Mouse (Mus musculus): ENCODE results near the gene Spats2l. TPM values are rescaled to one million over a fixed set of nuclear protein-coding genes. Genes with fewer than 3 reads are reported as not detected.

Spats2l gene
- polyA plus RNA-seq, 1 experiment = not detected

DNA sequence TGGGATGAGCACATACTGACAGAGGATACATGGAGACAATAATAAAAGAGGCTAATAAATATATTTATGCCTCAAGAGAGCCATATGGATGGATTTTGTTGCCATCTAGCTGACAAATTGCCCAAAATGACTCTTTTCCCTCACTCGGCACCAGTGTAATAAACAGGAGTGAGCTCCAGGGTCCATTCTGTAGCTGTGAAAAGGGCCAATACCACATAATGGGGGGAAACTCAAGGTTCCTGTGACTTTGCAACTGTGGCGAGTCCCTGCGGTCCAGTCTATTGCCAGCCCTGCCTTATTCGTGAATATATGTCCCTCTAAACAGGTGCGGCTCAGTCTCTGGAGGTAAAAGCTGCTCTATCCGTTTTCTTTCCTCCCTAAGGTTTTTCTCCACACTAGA lies 137.6 kb downstream of the Spats2l start:
- no peak overlapping the region for H3K4me3 ChIP-seq (ENCODE audit: insufficient read depth, low read length)
- no peak for TF ChIP-seq CTCF (IDR thresholded peaks at IDR 0.05; ENCODE audit: low read depth, low read length)
- no peak for TF ChIP-seq POLR2A (IDR thresholded peaks at IDR 0.05; ENCODE audit: borderline replicate concordance, low read depth, low read length)
- no peak overlapping the region for H3K27ac ChIP-seq (ENCODE audit: insufficient read depth, low read depth, low read length)
- no peaks in the 10 kb centered on the region for H3K4me1 ChIP-seq (ENCODE audit: control insufficient read depth, insufficient read depth, low read length)

DNA sequence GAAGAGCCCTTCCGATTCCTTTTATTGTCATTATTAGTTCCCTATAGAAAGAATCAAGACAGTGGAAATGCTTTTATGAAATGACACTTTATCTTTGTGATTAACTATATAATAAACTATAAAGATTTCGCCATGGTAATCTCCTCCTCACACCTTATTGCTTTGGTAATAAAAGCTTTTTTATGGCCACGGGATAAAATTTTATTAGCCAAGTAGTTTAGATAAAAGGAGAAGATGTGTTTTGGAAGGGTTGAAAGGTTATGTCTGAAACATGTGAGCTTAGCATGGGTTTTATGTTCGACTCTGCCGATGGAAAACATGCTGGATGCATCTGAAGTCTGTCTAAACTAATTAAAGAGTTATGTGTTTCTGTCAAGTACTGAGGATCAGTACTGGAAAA lies 143.4 kb downstream of the Spats2l start:
- no peak for TF ChIP-seq CTCF (IDR thresholded peaks at IDR 0.05; ENCODE audit: low read depth, low read length)
- no peak for TF ChIP-seq POLR2A (IDR thresholded peaks at IDR 0.05; ENCODE audit: borderline replicate concordance, low read depth, low read length)
- H3K4me3 ChIP-seq (ENCODE audit: insufficient read depth, low read length) = no peak overlapping the region
- H3K27ac ChIP-seq (ENCODE audit: insufficient read depth, low read depth, low read length) = no peak overlapping the region
- no peaks in the 10 kb centered on the region for H3K4me1 ChIP-seq (ENCODE audit: control insufficient read depth, insufficient read depth, low read length)

DNA sequence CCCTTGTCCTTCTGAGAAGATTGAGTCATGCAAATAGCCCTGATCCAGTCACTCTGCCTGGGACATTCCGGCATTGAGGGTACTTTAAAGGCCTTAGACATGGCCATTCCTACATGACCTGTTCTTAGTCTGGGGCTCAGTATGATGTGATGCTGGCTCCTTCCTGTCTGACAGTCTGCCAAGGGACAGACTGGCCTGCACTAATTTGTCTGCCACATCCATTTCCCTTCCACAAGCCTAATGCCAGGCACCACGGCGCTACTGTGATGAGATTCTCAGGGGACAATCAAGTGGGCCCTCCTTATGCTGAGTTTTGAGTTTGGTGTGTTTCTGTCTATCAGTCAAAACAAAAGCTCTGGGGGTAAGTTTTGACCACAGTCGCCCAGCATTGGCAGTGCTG lies 144.6 kb downstream of the Spats2l start:
- Histone ChIP-seq H3K4me1 (ENCODE audit: control insufficient read depth, insufficient read depth, low read length) (no peaks in the 10 kb centered on the region), H3K4me3 (ENCODE audit: insufficient read depth, low read length) (no peak overlapping the region), H3K27ac (ENCODE audit: insufficient read depth, low read depth, low read length) (no peak overlapping the region)
- TF ChIP-seq CTCF (IDR thresholded peaks at IDR 0.05; ENCODE audit: low read depth, low read length) (no peak), POLR2A (IDR thresholded peaks at IDR 0.05; ENCODE audit: borderline replicate concordance, low read depth, low read length) (no peak)

DNA sequence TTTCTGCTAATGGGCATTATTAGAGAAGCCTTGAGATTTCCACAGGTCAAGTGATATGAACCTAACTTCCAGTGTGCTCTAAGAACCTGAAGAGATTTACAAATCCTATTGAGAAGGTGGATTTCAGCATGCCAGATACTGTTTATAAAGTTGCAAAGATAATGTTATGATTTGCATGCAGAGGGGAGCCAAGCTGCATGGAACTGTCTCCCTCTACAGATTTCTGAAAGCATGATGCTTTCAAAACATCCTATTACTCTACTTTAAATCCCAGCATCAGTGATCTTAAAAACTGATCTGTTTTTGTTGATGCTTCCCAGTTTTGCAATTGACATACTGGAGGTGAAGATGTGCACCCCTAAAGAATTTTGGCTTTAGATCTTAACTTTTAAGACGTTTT lies 160.3 kb downstream of the Spats2l start:
- H3K4me1 ChIP-seq (ENCODE audit: control insufficient read depth, insufficient read depth, low read length) = no peaks in the 10 kb centered on the region
- TF ChIP-seq POLR2A (IDR thresholded peaks at IDR 0.05; ENCODE audit: borderline replicate concordance, low read depth, low read length) (no peak), CTCF (IDR thresholded peaks at IDR 0.05; ENCODE audit: low read depth, low read length) (no peak)
- H3K4me3 ChIP-seq (ENCODE audit: insufficient read depth, low read length) = no peak overlapping the region
- no peak overlapping the region for H3K27ac ChIP-seq (ENCODE audit: insufficient read depth, low read depth, low read length)

DNA sequence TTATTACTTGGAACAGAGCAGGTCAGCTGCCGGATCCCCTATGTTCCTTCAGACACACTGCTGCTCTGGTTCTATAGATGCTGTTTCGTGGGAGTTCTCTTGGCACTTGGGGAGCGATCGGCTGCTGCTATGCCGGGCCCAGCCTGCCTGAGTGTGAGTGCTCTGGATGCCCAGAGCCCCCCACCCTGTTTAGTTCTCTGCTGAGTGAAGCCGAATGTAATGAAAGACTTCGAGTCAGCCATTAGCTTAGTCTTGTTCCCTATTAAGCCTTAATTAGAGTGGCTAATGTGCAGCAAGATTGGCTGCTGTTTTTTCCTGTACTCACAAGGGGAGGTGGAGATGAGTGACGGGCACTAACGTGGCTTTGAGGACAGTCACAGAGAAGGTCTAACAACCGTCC lies 166.7 kb downstream of the Spats2l start:
- no peak for TF ChIP-seq POLR2A (IDR thresholded peaks at IDR 0.05; ENCODE audit: borderline replicate concordance, low read depth, low read length)
- TF ChIP-seq CTCF (IDR thresholded peaks at IDR 0.05; ENCODE audit: low read depth, low read length) = no peak
- no peak overlapping the region for H3K27ac ChIP-seq (ENCODE audit: insufficient read depth, low read depth, low read length)
- no peaks in the 10 kb centered on the region for H3K4me1 ChIP-seq (ENCODE audit: control insufficient read depth, insufficient read depth, low read length)
- no peak overlapping the region for H3K4me3 ChIP-seq (ENCODE audit: insufficient read depth, low read length)

DNA sequence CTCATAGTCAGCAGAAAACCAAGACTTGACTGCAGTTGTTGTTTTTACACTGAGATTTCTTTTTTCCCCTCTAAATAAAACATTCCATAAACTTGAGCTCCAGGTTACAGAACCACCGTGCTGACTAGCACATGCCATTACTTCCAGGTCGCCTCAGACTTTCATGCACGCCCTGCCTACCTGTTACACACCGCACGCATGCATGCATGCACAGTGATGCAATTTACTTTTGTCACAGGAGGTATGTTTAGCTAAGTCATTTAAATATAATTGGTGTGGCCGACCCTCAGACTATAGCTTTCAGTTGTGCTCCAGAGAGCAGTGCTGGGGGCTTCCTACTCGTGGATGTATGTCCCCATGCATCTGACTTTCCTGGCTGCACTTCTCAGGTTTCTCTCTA lies 167.1 kb downstream of the Spats2l start:
- TF ChIP-seq CTCF (IDR thresholded peaks at IDR 0.05; ENCODE audit: low read depth, low read length) = no peak
- no peak for TF ChIP-seq POLR2A (IDR thresholded peaks at IDR 0.05; ENCODE audit: borderline replicate concordance, low read depth, low read length)
- Histone ChIP-seq H3K4me3 (ENCODE audit: insufficient read depth, low read length) (no peak overlapping the region), H3K27ac (ENCODE audit: insufficient read depth, low read depth, low read length) (no peak overlapping the region), H3K4me1 (ENCODE audit: control insufficient read depth, insufficient read depth, low read length) (no peaks in the 10 kb centered on the region)

DNA sequence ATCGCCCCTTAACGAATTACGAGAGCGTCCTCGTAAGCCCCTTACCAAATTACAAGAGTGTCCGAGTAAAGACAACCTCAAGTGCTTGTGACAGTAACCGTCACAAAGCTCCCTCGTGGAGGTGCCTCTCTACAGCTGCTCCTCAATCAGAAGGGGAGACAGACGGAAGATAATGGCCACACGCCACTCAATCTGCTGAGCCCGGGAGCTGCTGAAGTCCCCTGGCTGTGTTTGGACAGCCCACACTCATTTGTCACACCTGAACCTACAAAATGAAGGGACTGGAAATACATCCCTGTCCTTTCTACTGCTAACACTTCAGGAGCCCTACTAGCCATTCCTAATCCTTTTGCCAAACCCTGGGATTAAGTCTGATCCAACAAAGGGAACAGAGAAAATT lies 167.8 kb downstream of the Spats2l start:
- Histone ChIP-seq H3K4me1 (ENCODE audit: control insufficient read depth, insufficient read depth, low read length) (no peaks in the 10 kb centered on the region), H3K27ac (ENCODE audit: insufficient read depth, low read depth, low read length) (no peak overlapping the region), H3K4me3 (ENCODE audit: insufficient read depth, low read length) (no peak overlapping the region)
- TF ChIP-seq POLR2A (IDR thresholded peaks at IDR 0.05; ENCODE audit: borderline replicate concordance, low read depth, low read length) (no peak), CTCF (IDR thresholded peaks at IDR 0.05; ENCODE audit: low read depth, low read length) (no peak)

DNA sequence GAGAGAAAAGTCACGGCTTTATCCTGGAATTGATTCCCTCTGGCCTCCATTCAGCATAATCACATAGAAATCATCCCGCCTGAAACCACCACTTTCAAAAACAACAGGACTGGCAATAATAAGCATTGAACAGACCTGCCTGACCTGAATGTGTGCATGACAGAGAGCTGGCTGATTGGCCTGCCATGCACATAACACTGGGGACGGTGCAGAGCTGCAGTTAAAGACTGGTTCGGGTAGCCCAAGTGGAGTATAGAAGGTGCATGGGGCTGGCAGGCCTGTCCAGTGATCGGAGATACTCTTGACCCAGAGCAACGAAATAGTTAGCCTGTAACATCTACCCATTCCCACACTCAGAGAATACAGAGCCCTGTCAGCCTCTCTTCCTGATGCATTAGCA lies 168.3 kb downstream of the Spats2l start:
- TF ChIP-seq CTCF (IDR thresholded peaks at IDR 0.05; ENCODE audit: low read depth, low read length) (no peak), POLR2A (IDR thresholded peaks at IDR 0.05; ENCODE audit: borderline replicate concordance, low read depth, low read length) (no peak)
- Histone ChIP-seq H3K27ac (ENCODE audit: insufficient read depth, low read depth, low read length) (no peak overlapping the region), H3K4me1 (ENCODE audit: control insufficient read depth, insufficient read depth, low read length) (no peaks in the 10 kb centered on the region), H3K4me3 (ENCODE audit: insufficient read depth, low read length) (no peak overlapping the region)

DNA sequence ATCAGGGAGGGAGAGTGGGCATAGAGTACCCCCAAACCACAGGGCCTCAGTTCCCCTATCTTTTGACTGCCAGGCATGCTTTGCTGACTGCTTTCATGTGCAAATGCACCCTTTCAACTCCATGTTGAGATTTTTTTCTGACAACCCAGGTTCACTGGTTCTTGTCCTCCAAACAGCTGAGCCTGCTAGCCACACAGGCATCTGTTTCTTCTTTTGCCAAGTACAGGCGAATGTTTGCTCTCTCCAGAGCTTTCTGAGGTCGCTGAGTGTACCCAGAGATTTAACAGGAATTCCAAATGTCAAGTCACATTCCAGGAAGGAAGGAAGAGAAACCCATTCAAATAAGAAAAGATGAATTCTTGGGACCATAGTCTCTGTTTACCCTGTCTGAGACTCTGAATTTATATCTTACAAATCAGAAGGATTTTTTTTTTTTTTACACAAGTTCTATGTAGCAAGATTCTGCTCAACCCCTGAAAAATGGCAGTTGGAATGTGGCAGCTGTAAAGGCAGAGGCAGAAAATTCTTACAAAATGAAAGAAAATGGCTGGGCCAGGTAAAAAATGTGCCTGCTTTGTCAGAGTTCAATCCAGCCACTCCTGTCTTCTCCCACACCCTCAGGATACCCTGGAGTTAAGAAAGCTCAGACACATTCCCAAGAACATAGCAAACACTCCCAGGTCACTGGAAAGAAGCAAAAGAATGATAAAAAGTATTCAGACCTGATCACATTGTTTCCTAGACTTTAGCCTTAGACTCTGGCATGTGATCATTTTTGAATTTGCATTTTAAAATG lies 173.8 kb downstream of the Spats2l start:
- H3K27ac ChIP-seq (ENCODE audit: insufficient read depth, low read depth, low read length) = no peak overlapping the region
- no peak for TF ChIP-seq POLR2A (IDR thresholded peaks at IDR 0.05; ENCODE audit: borderline replicate concordance, low read depth, low read length)
- TF ChIP-seq CTCF (IDR thresholded peaks at IDR 0.05; ENCODE audit: low read depth, low read length) = no peak
- H3K4me1 ChIP-seq (ENCODE audit: control insufficient read depth, insufficient read depth, low read length) = no peaks in the 10 kb centered on the region
- H3K4me3 ChIP-seq (ENCODE audit: insufficient read depth, low read length) = no peak overlapping the region

DNA sequence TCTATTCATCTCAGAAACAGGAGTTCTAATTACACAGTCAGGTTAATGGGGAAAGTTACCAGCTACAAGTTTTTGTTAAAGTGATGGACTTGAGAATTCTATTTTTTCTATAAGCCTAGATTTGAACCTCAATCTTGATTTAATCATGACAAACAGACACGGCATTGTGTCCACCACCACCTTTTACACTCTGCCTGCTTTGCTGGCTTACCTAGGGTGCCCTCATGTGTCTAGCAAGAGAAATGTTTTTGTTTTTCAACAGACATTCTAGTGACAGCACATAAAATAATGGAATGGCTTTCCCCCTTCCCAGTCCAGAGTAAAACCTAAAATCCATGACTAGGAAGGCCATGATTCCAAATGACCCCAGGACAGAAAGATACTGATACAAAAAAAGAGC lies 175.2 kb downstream of the Spats2l start:
- TF ChIP-seq POLR2A (IDR thresholded peaks at IDR 0.05; ENCODE audit: borderline replicate concordance, low read depth, low read length) (no peak), CTCF (IDR thresholded peaks at IDR 0.05; ENCODE audit: low read depth, low read length) (no peak)
- Histone ChIP-seq H3K4me3 (ENCODE audit: insufficient read depth, low read length) (no peak overlapping the region), H3K4me1 (ENCODE audit: control insufficient read depth, insufficient read depth, low read length) (no peaks in the 10 kb centered on the region), H3K27ac (ENCODE audit: insufficient read depth, low read depth, low read length) (no peak overlapping the region)
